Mouse (Mus musculus): Measurements from ENCODE around the gene Ank2. TPM values are rescaled to one million over a fixed set of nuclear protein-coding genes. Genes with fewer than 3 reads are reported as not detected.
A peak's percentile ranks its signal among the peaks of the same experiment; 100 is the strongest.

Gene Ank2
- total RNA-seq, 2 experiments from 2014 or later = 905 to 944 TPM

- DNase-seq (ENCODE audit: low spot score in 2 of 2) = no peak
- intact Hi-C loops (cut with DNase I) = no loop called here
These were observed 181.5 kb downstream of the Ank2 start for GRCm38 (mm10) chr3:127317641-127318040.

DNA sequence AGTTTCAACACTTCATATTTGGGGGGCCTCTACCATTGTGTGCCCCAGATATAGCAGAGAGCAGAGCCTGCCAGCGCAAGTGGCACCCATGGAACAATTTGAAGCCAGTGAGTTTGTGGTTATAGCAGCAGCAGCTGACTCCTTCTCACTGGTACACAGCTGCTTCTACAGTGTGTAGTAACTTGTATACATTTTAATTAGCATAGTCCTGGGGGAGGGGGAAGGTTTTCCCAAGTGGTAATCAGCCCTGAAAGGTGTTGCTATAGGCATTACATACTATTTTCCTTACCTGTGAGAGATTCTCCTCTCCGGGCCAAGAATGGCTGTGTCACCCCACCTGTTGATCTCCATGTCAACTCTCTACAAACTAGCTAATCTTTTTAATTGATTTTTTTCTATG lies 182.4 kb downstream of the Ank2 start:
- intact Hi-C loops (cut with DNase I) = no loop called here
- DNase-seq (ENCODE audit: low spot score in 2 of 2) = no peak

GRCm38 (mm10) chr3:127311521-127311920 lies 187.6 kb downstream of the Ank2 start:
- intact Hi-C loops (cut with DNase I) = no loop called here
- no peak for DNase-seq (ENCODE audit: low spot score in 2 of 2)

DNA sequence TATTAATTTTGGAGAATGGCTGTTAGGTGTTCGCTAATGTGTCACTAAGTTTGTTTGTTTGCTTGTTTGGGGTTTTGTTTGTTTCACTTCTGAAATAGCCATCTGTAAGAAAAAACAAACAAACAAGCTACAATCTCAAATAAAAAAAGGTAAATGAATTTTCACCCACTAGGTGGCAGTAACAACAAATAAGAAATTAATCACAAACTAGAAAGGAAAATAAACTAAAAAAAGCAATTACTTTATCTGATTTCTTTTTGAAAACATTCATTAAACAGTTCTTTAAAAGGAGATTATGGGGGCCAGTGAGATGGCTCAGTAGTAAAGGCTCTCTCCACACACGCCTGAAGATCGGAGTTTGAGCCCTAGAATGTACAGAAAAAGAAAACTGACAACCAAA lies 189.1 kb downstream of the Ank2 start:
- intact Hi-C loops (cut with DNase I) = no loop called here
- DNase-seq (ENCODE audit: low spot score in 2 of 2) = no peak

DNA sequence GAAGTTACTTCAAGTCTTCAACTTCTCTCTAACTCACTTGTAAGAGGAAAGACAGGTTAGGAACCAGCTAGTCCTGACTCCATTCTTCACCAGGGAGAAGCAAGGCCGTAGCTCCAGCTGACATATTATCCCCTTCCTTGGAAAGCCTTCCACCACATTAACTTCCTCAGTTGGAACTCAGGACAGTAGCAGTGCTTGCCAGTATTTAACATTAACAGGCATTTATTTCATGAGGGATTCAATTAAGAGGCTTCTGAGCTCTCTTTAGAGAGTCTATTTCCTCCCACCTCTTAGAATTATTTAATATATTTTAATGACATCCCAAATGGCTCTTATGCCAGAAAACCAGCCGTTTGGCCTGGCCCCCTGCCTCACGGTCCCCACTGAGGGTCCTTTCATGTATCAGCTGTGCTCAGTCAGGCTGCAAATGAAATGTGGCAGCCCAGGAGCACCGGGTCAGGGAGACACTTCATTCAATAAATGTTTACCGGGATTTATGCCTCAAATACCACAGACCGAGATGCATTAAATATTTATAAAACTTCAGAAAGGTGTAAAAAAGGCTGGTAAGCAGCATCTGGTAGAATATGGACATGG lies 195.1 kb downstream of the Ank2 start:
- no peak for DNase-seq (ENCODE audit: low spot score in 2 of 2)
- intact Hi-C loops (cut with DNase I) = no loop called here

DNA sequence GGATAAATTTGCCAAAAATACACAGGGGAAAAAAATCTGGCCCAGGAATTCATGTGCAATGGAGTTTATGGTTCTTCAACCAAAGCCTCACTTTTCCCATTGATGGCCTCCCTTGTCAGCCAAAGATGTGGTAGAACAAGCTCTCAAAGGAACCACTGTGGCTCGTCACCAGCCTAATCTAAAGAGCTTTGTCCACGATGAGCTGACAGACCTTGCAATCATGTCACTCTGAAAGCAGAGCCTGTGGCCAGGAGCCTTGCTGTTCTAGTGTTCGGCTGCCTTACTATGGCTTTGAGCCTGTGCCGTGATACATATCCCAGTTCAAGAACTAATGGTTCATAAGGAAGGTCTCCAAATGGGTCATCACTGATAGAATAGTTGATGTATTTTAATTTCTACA lies 196.1 kb downstream of the Ank2 start:
- intact Hi-C loops (cut with DNase I) = no loop called here
- DNase-seq (ENCODE audit: low spot score in 2 of 2) = no peak

DNA sequence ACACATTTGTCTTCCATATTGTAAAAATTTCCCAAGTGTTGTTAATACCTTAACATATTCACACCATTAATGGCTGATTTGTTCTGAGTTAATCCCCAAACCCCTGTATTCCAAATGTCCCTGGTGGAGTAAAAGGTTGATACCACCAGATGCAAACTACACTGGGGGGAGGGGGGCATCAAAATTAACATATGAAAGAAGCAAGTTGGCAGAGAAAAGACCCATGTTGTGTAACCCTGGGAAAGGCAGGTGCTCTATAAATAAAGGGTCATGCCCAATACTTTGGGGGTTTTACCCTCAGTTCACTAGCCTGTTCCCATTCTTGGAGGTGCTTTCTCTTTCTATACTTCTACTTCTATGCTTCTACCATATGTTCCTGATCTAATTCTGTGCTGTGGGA lies 198.4 kb downstream of the Ank2 start:
- intact Hi-C loops (cut with DNase I) = no loop called here
- DNase-seq (ENCODE audit: low spot score in 2 of 2) = no peak

GRCm38 (mm10) chr3:127295921-127296320 lies 203.2 kb downstream of the Ank2 start:
- DNase-seq (ENCODE audit: low spot score in 2 of 2) = no peak
- intact Hi-C loops (cut with DNase I) = loop anchor here (10.0 kb wide), 1 partner anchor 261 kb away; no protein-coding TSS in a partner anchor

DNA sequence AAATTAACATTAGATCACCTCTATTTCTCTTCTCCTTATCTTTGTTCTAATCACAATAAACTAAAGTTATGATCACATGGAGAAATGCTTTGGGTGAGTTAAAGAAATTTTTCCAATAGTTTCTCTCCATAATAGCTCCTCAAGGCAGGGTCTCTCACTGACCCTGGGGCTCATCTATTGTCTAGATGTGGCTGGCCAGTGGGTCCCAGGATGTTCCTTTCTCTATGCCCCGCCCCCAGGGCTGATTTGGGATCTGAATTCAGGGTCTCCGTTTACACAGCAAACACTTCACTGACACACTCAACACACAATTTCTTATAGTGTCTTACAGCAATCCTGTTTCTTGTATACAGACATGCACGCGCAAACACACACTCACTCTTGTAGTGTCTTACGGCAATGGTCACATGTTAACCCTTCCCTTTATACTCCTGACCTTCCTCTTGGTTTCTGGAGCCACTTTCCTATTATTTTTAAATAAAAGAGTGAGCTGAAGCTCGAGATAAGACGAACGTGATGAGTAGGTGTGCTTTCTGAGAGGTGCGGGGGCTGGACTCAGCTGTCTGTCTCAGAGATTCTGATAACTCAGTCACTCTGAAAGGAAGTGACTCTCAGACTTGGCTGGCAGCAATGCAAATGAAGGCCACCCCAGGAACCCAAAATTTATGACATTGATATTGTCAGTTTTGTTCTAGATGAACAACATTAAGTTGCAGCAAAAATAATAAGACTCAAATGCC lies 204.4 kb downstream of the Ank2 start:
- intact Hi-C loops (cut with DNase I) = loop anchor here (10.0 kb wide), 1 partner anchor 260 kb away; no protein-coding TSS in a partner anchor
- peak in 1 of 2 experiments; percentile 45 for DNase-seq (ENCODE audit: low spot score in 2 of 2)

GRCm38 (mm10) chr3:127294079-127294478 lies 205.1 kb downstream of the Ank2 start:
- peak in 1 of 2 experiments; percentile 24 for DNase-seq (ENCODE audit: low spot score in 2 of 2)
- intact Hi-C loops (cut with DNase I) = loop anchor here (10.0 kb wide), 1 partner anchor 259 kb away; no protein-coding TSS in a partner anchor

DNA sequence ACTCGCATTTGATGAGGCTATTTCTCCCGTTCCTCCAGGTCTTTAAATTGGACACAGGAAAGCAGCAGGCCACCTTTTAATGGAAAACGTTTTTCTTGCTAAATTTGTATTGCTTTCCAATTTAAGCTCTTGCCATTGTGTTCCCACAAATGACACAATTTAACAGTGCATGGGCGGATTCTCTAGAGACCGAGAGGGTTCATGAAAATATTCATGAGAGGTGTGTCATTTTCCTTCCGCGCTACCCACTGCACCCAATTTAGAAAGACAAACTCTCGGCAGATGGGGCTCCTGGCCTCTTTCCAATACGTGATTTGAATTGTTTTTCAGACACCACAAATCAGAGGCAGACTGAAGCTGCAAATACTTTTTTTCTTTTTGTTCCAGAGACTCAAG lies 205.7 kb downstream of the Ank2 start:
- intact Hi-C loops (cut with DNase I) = loop anchor here (2.0 to 10.0 kb wide), 3 partner anchors 35 to 259 kb away; no protein-coding TSS in a partner anchor
- peak; percentile 80 to 98 for DNase-seq (ENCODE audit: low spot score in 2 of 2)

DNA sequence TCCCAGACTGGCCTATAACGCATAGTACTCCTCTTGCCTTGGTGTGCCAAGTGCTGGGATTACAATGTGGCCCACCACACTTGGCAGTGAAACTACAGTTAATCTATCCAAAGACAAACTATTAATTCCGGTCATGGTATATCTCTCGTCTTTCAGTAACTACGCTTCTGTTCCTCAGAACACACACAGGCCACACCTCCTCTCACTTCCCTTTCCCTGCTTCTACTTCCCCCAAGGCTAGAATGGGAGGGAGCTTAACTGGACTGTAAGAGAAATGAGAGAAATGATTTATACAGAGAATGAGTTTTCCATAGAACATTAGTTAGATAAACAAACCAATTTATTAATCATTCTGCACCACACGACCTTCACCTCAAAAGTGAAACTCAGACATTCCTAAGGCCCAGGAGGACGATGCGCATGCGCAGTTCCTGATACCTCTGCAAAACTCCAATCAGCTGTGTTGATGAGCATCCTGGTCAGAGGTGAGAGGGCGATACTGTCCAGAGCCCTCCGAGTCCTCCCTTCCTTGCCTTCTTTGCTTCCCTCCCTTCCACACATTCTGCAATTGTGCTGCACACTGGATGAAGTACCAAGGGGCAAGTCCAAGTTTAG lies 206.2 kb downstream of the Ank2 start:
- intact Hi-C loops (cut with DNase I) = loop anchor here (2.0 to 10.0 kb wide), 3 partner anchors 34 to 258 kb away; no protein-coding TSS in a partner anchor
- DNase-seq (ENCODE audit: low spot score in 2 of 2) = no peak

- no peak for DNase-seq (ENCODE audit: low spot score in 2 of 2)
- intact Hi-C loops (cut with DNase I) = no loop called here
These were observed 216.9 kb downstream of the Ank2 start for GRCm38 (mm10) chr3:127282277-127282676.

GRCm38 (mm10) chr3:127281390-127281789 lies 217.8 kb downstream of the Ank2 start:
- no peak for DNase-seq (ENCODE audit: low spot score in 2 of 2)
- intact Hi-C loops (cut with DNase I) = no loop called here

DNA sequence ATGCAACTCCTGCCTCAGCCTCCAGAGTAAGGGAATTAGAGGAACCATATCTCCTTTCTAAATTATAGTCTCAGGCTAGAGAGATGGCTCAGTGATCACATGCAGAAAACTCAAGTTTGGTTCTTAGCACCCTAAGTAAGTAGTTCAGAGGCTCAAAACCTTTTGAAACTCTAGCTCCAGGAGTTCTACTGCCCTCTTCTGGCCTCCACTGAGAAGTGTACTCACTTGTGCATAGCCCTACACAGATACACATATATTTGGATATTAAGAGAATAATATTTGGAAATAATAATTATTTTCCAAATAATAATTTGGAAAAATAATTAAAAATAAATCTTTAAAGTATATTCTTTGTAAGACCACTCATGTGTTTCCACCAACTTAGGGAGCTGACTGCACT lies 218.8 kb downstream of the Ank2 start:
- DNase-seq (ENCODE audit: low spot score in 2 of 2) = no peak
- intact Hi-C loops (cut with DNase I) = no loop called here

GRCm38 (mm10) chr3:127275953-127276352 lies 223.2 kb downstream of the Ank2 start:
- DNase-seq (ENCODE audit: low spot score in 2 of 2) = no peak
- intact Hi-C loops (cut with DNase I) = no loop called here

DNA sequence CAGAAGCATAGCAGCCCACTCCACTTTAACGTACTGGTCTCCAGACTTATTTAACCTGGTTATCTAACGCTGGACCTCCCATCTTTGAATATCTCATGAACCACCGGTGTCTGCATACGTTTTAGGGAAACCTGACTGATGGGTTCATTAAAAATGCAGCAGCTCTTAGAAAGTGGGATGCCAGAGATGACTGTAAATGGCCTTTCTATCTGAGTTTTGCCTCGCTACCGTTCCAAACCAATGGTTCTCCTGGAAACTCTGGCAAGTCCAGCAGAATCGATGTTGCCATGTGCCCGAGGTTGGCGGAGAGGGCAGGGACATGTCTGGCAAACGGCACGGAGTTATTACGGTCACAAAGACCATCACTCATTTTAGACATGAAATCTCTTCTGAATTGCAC lies 226.3 kb downstream of the Ank2 start:
- intact Hi-C loops (cut with DNase I) = no loop called here
- no peak for DNase-seq (ENCODE audit: low spot score in 2 of 2)

- DNase-seq (ENCODE audit: low spot score in 2 of 2) = no peak
- intact Hi-C loops (cut with DNase I) = no loop called here
These were observed 229.5 kb downstream of the Ank2 start for GRCm38 (mm10) chr3:127269616-127270015.

DNA sequence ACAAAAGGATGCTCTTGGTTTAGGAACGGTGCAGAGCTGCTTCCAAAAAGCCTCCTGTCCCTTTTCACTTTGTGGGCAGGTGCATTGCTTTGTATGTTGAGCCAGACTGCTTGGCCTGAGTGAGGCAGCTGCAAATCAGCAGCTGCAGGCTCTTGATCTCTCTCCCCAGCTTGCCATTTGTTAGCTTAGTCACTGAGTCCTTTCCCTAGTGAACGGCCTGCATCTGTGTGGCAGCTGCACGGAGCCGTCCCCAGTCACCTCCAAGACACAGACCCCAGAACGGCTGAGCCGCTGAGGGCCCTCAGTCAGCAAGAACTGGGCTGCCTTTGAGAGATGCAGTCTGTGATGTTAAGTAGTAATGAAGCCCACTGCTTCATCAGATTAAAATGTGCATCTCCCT lies 231.3 kb downstream of the Ank2 start:
- no peak for DNase-seq (ENCODE audit: low spot score in 2 of 2)
- intact Hi-C loops (cut with DNase I) = no loop called here

GRCm38 (mm10) chr3:127265732-127266131 lies 233.4 kb downstream of the Ank2 start:
- intact Hi-C loops (cut with DNase I) = no loop called here
- peak; percentile 47 to 69 for DNase-seq (ENCODE audit: low spot score in 2 of 2)

DNA sequence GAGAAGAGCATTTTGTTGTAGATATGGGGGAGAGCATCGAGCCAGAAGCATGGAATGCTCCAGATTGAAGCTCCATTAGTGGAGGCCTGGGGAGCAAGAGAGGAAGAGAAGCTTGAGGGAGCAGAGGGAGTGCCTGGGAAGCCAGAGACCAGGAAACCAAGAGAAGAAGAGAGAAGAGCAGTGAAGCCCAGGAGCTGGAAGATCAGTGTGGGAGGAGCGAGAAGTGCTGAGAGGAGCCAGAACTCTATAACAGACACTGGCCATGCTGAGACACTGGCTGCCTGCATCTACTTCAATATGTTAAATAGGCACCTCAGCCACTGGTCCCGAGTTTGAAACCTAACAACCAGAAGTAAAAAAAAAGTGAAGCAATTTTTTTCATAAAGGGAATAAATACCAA lies 234.0 kb downstream of the Ank2 start:
- peak in 1 of 2 experiments; percentile 64 for DNase-seq (ENCODE audit: low spot score in 2 of 2)
- intact Hi-C loops (cut with DNase I) = no loop called here
